Mouse (Mus musculus): ENCODE results near the gene Pgls.

Pgls gene

DNA sequence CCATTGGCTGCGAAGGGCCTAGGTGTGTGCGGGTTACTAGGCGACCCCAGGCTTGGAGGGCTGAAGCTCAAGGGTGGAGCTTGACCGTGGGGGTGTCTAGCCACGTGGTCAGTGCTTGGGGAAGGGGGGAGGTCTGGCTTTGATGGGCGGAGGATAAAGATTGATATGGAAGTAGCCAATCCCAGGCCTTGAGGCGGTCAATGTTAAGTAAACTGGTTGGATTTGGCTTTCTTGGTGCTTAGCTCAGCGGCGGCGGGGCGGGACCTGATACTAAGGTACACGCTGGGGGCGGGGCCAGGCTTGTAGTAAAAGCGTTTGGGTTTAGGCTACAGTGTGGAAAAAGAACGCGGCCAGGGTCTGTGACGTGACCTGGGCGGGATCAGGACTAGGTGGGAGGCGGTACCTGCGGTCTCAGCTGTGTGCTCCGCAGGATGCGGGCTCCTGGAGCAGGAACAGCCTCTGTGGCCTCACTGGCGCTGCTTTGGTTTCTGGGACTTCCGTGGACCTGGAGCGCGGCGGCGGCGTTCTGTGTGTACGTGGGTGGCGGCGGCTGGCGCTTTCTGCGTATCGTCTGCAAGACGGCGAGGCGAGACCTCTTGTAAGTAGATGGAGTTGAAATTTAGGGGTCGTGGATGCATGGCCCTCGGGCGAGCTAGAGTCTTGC lies 21.6 kb upstream of the Pgls start:
- peak; percentile 99 for DNase-seq

DNA sequence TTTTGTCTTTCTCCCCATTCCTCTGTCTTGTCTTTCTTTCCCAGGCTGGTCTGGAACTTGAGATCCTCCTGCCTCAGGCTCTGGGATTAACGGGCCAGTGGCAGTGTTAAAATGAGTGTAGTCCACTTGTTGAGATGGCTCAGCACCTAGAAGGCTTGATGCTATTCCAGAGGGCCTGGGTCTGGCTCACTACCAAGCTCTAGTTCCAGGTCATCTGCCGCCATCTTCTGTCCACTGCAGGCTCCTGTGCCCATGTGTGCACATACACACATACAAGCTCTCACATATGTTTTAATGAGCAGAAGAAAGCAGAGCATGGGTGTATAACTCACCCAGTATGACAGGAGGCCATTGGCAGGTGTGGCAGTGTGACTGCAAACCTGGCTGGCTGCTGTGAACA lies 19.9 kb upstream of the Pgls start:
- DNase-seq = no peak

- DNase-seq = peak; percentile 79
These were observed 18.9 kb upstream of the Pgls start for GRCm38 (mm10) chr8:71572847-71573633.

GRCm38 (mm10) chr8:71574426-71574825 lies 17.6 kb upstream of the Pgls start:
- DNase-seq = no peak

- DNase-seq = no peak
These were observed 17.0 kb upstream of the Pgls start for GRCm38 (mm10) chr8:71575020-71575419.

DNA sequence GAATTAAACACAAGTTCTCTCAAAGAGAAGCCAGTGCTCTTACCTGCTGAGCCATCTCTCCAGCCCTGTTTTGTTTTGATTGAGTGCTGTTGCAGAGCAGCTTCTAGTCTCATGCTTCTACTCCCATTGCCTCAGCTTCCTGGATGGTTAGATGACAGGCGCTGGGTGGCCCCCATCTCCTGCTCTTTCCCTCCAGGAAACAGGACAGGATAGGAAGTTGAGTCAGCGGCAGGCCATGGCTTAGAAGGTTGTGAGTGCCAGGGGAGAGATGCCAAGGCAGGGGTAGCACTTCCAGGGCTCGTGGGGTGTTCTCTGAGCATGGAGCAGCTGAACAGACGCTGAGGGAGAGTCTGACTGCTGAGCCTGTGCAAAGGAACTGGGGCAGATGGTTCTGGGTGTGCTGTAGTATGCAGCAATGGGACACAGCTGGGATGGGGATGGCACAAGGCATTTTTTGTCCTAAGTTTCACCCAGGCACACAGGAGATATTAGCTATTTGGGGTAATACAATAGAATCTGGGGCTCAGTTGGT lies 14.1 kb upstream of the Pgls start:
- DNase-seq = no peak

DNA sequence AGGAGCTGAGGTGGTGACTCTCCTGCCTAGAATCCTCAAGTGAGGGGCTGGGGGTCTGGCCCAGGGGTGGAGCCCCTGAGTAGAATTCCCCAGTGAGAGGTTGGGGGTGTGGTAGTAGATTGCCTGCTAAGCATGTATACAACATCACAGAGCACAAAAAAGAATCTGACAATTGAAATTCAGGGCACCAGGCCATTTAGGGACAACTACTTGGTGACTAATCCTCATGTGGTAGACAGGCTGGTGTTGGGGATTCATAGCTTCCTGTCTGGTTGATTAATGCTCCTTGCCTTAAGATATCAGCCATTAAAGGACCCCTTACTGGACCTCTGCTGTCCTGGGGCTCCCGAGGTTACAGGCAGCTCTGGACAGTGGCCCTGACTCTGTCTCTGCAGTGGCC lies 13.0 kb upstream of the Pgls start:
- DNase-seq = no peak

DNA sequence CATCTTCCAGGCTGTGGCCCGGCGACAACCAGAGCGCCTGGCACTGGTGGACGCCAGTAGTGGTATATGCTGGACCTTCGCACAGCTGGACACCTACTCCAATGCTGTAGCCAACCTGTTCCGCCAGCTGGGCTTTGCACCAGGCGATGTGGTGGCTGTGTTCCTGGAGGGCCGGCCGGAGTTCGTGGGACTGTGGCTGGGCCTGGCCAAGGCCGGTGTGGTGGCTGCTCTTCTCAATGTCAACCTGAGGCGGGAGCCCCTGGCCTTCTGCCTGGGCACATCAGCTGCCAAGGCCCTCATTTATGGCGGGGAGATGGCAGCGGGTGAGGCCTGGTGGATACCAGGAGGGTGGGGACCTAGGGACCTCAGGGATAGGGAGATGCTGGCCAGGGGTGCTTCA lies 12.5 kb upstream of the Pgls start:
- DNase-seq = no peak

- DNase-seq = no peak
These were observed 11.8 kb upstream of the Pgls start for GRCm38 (mm10) chr8:71580201-71580600.

DNA sequence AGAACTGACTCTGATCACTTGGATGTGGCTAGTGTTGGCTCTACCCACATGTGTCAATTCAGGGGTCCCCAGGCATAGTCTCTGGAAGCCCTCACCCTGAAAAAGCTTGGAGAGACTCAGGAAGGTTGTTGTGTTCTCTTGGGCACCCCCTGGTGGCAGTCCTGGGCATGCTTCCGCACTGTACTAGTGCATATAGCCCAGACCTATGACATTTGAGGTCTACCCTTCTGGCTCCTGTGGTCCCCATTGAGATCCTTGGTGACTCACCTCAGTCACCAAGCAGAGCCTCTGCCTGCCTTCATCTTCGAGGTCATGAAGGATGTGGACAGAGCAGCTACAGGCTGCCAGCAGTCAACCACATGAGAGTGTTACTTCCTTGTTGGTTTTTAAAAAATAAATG lies 5.1 kb upstream of the Pgls start:
- no peak for DNase-seq

GRCm38 (mm10) chr8:71588762-71589161 lies 3.2 kb upstream of the Pgls start:
- no peak for DNase-seq

DNA sequence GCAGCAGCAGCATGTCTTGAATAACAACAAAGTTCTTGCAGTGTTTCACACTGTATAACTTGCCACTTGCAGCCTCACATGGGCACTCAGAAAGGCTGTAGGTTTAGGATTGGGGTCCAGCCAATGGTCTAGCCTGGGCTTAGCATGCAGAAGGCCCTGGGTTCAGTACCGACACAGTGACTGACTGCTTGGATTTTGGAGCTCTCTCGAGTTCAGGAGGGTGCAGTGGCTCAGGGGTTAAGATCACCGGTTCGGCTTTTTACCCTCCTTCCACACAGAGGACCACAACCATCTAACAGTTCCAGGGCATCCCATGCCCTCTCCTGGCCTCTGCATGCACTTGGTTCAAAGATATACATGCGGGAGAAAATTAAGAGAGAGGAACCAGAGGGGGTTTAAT lies 959 bp upstream of the Pgls start:
- DNase-seq = no peak

- DNase-seq = peak; percentile 92
These were observed 596 bp downstream of the Pgls start for GRCm38 (mm10) chr8:71592374-71593170.

DNA sequence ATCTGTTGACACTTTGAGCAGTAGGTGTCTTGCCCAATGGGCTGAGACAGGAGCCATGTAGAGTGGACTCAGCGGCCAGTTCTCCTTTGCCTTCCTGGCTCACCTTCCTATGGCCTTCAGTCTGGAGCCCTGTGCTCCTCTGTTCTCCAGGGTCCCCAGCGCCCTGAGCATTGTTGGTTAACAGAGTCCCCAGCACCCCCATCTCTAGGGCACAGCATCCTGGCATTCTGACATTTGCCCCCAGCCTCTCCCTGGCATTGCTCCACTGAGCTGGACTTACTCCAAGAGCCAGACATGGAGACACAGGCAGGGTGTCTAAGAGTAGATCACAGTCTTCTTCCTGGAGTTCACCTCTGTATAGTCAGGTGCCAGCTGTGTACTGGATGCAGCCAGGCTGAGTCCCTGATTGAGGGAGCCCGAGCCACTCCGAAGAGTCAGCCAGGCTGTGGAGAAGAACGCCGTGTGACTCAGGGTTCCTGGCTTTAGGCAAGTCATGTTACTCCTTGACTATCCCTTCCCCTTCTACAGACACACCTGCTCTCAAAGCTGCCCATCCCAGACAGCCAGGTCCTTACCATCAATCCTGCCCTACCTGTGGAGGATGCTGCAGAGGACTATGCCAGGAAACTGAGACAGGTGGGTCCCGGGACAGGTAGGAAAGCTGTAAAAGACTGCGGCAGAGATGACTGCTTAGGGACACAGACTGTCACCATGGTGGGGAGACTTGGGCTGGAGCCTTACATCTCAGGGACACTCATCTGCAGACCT lies 1.8 kb downstream of the Pgls start:
- no peak for DNase-seq

DNA sequence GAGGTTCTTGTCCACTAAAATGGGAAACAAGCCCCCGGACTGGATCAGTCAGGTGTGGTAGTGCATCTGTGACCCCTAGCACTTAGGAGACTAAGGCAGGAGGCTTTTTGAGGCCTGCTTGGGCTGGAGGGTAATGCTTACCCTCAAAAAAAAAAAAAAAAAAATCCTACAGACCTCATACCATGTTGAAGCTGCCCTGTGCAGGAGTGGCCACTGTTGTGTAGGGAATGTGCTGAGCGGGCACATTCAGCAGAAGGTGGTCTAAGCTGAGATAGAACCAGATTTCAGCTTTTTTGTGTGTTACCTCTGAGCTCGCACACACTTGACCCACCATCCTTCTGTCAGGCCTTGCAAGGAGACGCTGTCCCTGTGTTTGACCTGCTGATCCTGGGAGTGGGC lies 2.3 kb downstream of the Pgls start:
- DNase-seq = no peak

GRCm38 (mm10) chr8:71595862-71596261 lies 3.9 kb downstream of the Pgls start:
- peak; percentile 88 for DNase-seq

- no peak for DNase-seq
These were observed 4.4 kb downstream of the Pgls start for GRCm38 (mm10) chr8:71596384-71596783.

GRCm38 (mm10) chr8:71596798-71597197 lies 4.8 kb downstream of the Pgls start:
- DNase-seq = no peak

GRCm38 (mm10) chr8:71597451-71597850 lies 5.5 kb downstream of the Pgls start, which contains the start of gene Fam129c:
Gene Fam129c (plus strand): TSS chr8:71597648.
- DNase-seq = no peak

DNA sequence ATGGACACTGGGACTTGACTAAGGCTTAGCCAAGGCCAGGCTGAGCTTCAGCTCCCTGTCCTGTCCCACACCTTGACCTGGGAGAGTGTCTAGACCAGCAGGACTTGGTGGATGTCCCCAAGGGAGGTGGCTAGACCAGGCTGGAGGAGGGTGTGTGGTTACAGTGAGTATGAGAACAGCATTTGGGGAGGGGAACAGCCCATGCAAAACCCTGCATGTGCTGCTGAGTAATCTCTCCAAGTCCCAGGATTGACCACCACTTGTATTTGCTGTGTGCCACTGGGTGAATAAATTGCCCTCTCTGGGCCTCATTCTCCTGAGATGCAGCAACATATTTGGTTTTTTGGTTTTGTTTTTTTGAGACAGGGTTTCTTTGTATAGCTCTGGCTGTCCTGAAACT lies 6.4 kb downstream of the Pgls start:
- DNase-seq = no peak

DNA sequence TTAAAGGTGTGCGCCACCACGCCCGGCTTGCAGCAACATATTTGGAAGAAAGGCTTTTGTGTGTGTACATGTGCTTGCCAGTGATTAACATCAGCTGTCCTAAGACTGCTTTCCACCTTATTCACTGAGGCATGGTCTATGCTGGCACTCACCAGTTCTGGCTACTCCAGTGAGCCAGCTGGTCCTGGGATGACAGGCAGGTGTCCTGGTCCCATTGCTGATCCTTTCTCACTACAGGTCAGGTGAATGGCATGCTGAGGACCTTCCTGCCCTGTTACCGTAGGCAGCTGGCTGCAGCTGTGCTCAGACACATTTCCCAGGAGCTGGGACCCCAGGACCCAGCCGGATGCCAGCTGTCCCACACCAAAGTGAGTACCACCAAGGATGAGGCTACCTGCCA lies 6.9 kb downstream of the Pgls start:
- no peak for DNase-seq

- DNase-seq = no peak
These were observed 10.1 kb downstream of the Pgls start for GRCm38 (mm10) chr8:71601939-71602665.
